Mouse (Mus musculus) stomach, postnatal 0 days (tissue): ENCODE results near the gene Dock8.

ENCODE experiments used
- CTCF ChIP-seq: IDR thresholded peaks from 2 replicates; pipeline ENCODE4 v1.5.1; 2016; ENCODE audit warnings: antibody characterized with exemption, low read depth, mild to moderate bottlenecking, moderate library complexity
- EP300 ChIP-seq: optimal IDR thresholded peaks from 2 replicates; pipeline ENCODE3; 2016; ENCODE audit warnings: antibody characterized with exemption

DNA sequence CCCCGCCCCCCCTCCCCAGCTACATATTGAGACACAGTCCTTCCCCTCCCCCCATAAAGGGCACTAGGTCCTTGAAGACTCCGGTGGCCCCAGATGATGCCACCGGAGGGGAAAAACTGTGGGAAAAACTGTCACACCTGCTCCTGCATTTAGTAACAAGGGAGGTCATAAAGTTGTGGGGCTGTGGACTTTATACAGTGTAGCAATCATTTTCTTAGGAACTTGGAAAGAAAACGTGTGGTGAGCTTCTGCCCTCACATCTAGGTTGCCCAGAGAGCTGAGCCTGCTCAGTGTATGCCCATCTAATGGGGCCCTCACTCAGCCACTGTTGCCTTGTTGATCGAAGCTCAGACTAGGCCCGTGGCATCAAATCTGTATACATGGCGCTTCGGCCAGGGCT, 246.7 kb downstream of the Dock8 start:
- TF ChIP-seq CTCF = no peak
- TF ChIP-seq EP300 = no peak
